In genomic region chr9:115727361-115727760, GRCm38 (mm10) we compare ENCODE assay signal across 10 mouse cellular contexts.
DNase-seq lines count a peak whose midpoint lies in the region; ATAC-seq and TF ChIP-seq lines count a peak whose summit lies in the region.
"Had no signal": no experiment of that assay in that cellular context is flagged by ENCODE, and none has a peak within 500 bp of the region (broad histone marks: within the 10 kb centered on the region; RNA-seq: fewer than 3 reads in every experiment).

No protein-coding gene starts in this region.

- H3K4me1 ChIP-seq in hindbrain, postnatal 0 days (ENCODE audit: insufficient read depth, low read length), result no peaks in the 10 kb centered on the region
- peaks cover 4% of the 10 kb centered on the region; the same call in 1 of the 2 replicates for H3K4me1 ChIP-seq in hindbrain, embryonic 16.5 days (ENCODE audit: control insufficient read depth, insufficient read depth, low read depth, low read length)
- no peaks in the 10 kb centered on the region for H3K4me1 ChIP-seq in midbrain, postnatal 0 days (ENCODE audit: insufficient read depth, low read length)
- no peaks in the 10 kb centered on the region; the same call in 1 of the 2 replicates for H3K4me1 ChIP-seq in midbrain, embryonic 16.5 days (ENCODE audit: control insufficient read depth, insufficient read depth, low read length)

- TF ChIP-seq CTCF in hindbrain, postnatal 0 days (IDR thresholded peaks at IDR 0.05; ENCODE audit: low read depth), result no peak
- no peak for TF ChIP-seq CTCF in midbrain, postnatal 0 days (IDR thresholded peaks at IDR 0.05)

- no peak overlapping the region for H3K27ac ChIP-seq in hindbrain, postnatal 0 days
- H3K27ac ChIP-seq in hindbrain, embryonic 16.5 days (ENCODE audit: low read depth, low read length), result no peak overlapping the region
- no peak overlapping the region for H3K27ac ChIP-seq in midbrain, postnatal 0 days (ENCODE audit: low read depth, low read length)
- no peak overlapping the region for H3K27ac ChIP-seq in midbrain, embryonic 16.5 days (ENCODE audit: low read length)
- H3K27ac ChIP-seq: embryonic facial prominence, embryonic 13.5 days; limb, embryonic 12.5 days had no signal

- H3K27me3 ChIP-seq in hindbrain, postnatal 0 days (ENCODE audit: insufficient read depth, low read length), result no peaks in the 10 kb centered on the region
- no peaks in the 10 kb centered on the region for H3K27me3 ChIP-seq in hindbrain, embryonic 16.5 days (replicated peaks; ENCODE audit: control insufficient read depth, insufficient read depth, low read length)
- no peaks in the 10 kb centered on the region for H3K27me3 ChIP-seq in midbrain, postnatal 0 days (ENCODE audit: insufficient read depth, low read length)
- H3K27me3 ChIP-seq in midbrain, embryonic 16.5 days (ENCODE audit: control insufficient read depth, insufficient read depth, low read depth, low read length), result no peaks in the 10 kb centered on the region
- H3K27me3 ChIP-seq: embryonic facial prominence, embryonic 13.5 days; limb, embryonic 12.5 days had no signal

- H3K9ac ChIP-seq in hindbrain, postnatal 0 days (replicated peaks; ENCODE audit: low read length), result no peak overlapping the region
- H3K9ac ChIP-seq in hindbrain, embryonic 16.5 days (ENCODE audit: low read depth, low read length), result no peak overlapping the region
- H3K9ac ChIP-seq in midbrain, postnatal 0 days (replicated peaks; ENCODE audit: low read length, poor library complexity, severe bottlenecking), result no peak overlapping the region
- H3K9ac ChIP-seq in midbrain, embryonic 16.5 days (ENCODE audit: low read depth, low read length), result no peak overlapping the region
- H3K9ac ChIP-seq: embryonic facial prominence, embryonic 13.5 days; limb, embryonic 12.5 days had no signal

- WGBS in hindbrain, postnatal 0 days, result 52% methylated on average over 5 of the region's 5 CpGs
- 59% methylated on average over 5 of the region's 5 CpGs for WGBS in hindbrain, embryonic 16.5 days
- WGBS in midbrain, postnatal 0 days, result 55% methylated on average over 5 of the region's 5 CpGs
- 54% methylated on average over 5 of the region's 5 CpGs for WGBS in midbrain, embryonic 16.5 days

- H3K4me3 ChIP-seq in hindbrain, postnatal 0 days (ENCODE audit: low read length), result no peak overlapping the region
- H3K4me3 ChIP-seq in hindbrain, embryonic 16.5 days (ENCODE audit: low read length), result no peak overlapping the region
- H3K4me3 ChIP-seq in midbrain, postnatal 0 days (ENCODE audit: low read depth, low read length), result no peak overlapping the region
- H3K4me3 ChIP-seq in midbrain, embryonic 16.5 days (ENCODE audit: low read depth, low read length), result no peak overlapping the region
- H3K4me3 ChIP-seq: embryonic facial prominence, embryonic 13.5 days; limb, embryonic 12.5 days had no signal

- DNase-seq in hindbrain, postnatal 0 days (ENCODE audit: low spot score), result peak; percentile 81
- DNase-seq in midbrain, postnatal 0 days (ENCODE audit: low spot score), result peak; percentile 79
- DNase-seq in adrenal gland, postnatal 36 days, result peak; percentile 65 to 74
- peak; percentile 56 for DNase-seq in lung, postnatal 10 days

- ATAC-seq in hindbrain, postnatal 0 days, result no peak
- no peak for ATAC-seq in hindbrain, embryonic 16.5 days
- no peak for ATAC-seq in midbrain, postnatal 0 days (ENCODE audit: low FRiP score)
- no peak for ATAC-seq in midbrain, embryonic 16.5 days
- no peak for ATAC-seq in cerebellum, adult (ENCODE audit: insufficient number of reproducible peaks, low FRiP score, low TSS enrichment)

- no peaks in the 10 kb centered on the region; the same call in 1 of the 2 replicates for H3K9me3 ChIP-seq in hindbrain, postnatal 0 days (ENCODE audit: low read length)
- peaks cover 3% of the 10 kb centered on the region; the same call in 1 of the 2 replicates for H3K9me3 ChIP-seq in hindbrain, embryonic 16.5 days (ENCODE audit: control insufficient read depth, low read length)
- no peaks in the 10 kb centered on the region for H3K9me3 ChIP-seq in midbrain, postnatal 0 days (ENCODE audit: low read length)
- no peaks in the 10 kb centered on the region for H3K9me3 ChIP-seq in midbrain, embryonic 16.5 days (replicated peaks; ENCODE audit: control insufficient read depth, low read length, poor library complexity, severe bottlenecking)

- H3K36me3 ChIP-seq in hindbrain, postnatal 0 days (ENCODE audit: insufficient read depth, low read length), result no peaks in the 10 kb centered on the region
- H3K36me3 ChIP-seq in hindbrain, embryonic 16.5 days (ENCODE audit: control insufficient read depth, insufficient read depth, low read length), result no peaks in the 10 kb centered on the region
- H3K36me3 ChIP-seq in midbrain, postnatal 0 days (ENCODE audit: insufficient read depth, low read length), result no peaks in the 10 kb centered on the region
- no peaks in the 10 kb centered on the region for H3K36me3 ChIP-seq in midbrain, embryonic 16.5 days (ENCODE audit: control insufficient read depth, insufficient read depth, low read length)
- H3K36me3 ChIP-seq: embryonic facial prominence, embryonic 13.5 days; G1E; limb, embryonic 12.5 days had no signal

- no peak overlapping the region for H3K4me2 ChIP-seq in hindbrain, postnatal 0 days (ENCODE audit: low read depth, low read length)
- H3K4me2 ChIP-seq in hindbrain, embryonic 16.5 days (ENCODE audit: low read length), result no peak overlapping the region
- H3K4me2 ChIP-seq in midbrain, postnatal 0 days (ENCODE audit: low read depth, low read length, poor library complexity, severe bottlenecking), result no peak overlapping the region
- no peak overlapping the region for H3K4me2 ChIP-seq in midbrain, embryonic 16.5 days (ENCODE audit: low read length)
- H3K4me2 ChIP-seq: embryonic facial prominence, embryonic 13.5 days; limb, embryonic 12.5 days had no signal
